Mouse (Mus musculus) layer of hippocampus, postnatal 25 days (tissue): ENCODE measurements around the gene Fam53a. TPM values are rescaled to one million over a fixed set of nuclear protein-coding genes. Genes with fewer than 3 reads are reported as not detected.

ENCODE experiments used
- DNase-seq, 2 experiments: peaks; one replicate each; pipeline ENCODE4 v3.0.0; 2022; ENCODE audit warnings: mixed read lengths in 2 of 2, low spot score in 1 of 2; ENCODE audit errors: extremely low spot score in 1 of 2
- total RNA-seq, 2 experiments: library from RNA; stranded (reverse); gene quantifications; 2 replicates each; pipeline ENCODE4 v1.2.3; 2021

Gene Fam53a
- 10 to 100 TPM; 25.5 to 25.7 TPM for total RNA-seq

GRCm38 (mm10) chr5:33629301-33629987 is at the start of gene Fam53a, which contains the start of gene Gm9903:
Fam53a (minus strand) TSS chr5:33629635.
Gm9903 (plus strand) TSS chr5:33629925.
- peak; percentile 100 for DNase-seq

- DNase-seq: no peak
Measured at GRCm38 (mm10) chr5:33678244-33678643, 48.8 kb upstream of the Fam53a start.

- peak in 1 of 2 experiments; percentile 80 for DNase-seq
Measured at GRCm38 (mm10) chr5:33675964-33676363, 46.5 kb upstream of the Fam53a start.

- no peak for DNase-seq
Measured at GRCm38 (mm10) chr5:33674439-33674838, 45.0 kb upstream of the Fam53a start.

GRCm38 (mm10) chr5:33671659-33672058 is 42.2 kb upstream of the Fam53a start:
- no peak for DNase-seq

- DNase-seq: no peak
Measured at GRCm38 (mm10) chr5:33668223-33668622, 38.8 kb upstream of the Fam53a start.

GRCm38 (mm10) chr5:33658664-33659050 is 29.2 kb upstream of the Fam53a start:
- no peak for DNase-seq

GRCm38 (mm10) chr5:33657787-33658663 is 28.6 kb upstream of the Fam53a start, which contains the start of the genes Tacc3 and Tmem129:
Tacc3 (plus strand) TSS chr5:33658128.
Tmem129 (minus strand) TSS chr5:33658416.
- DNase-seq: peak; percentile 82 to 96

- peak in 1 of 2 experiments; percentile 10 for DNase-seq
Measured at GRCm38 (mm10) chr5:33657251-33657786, 27.9 kb upstream of the Fam53a start.

GRCm38 (mm10) chr5:33656739-33657138 is 27.3 kb upstream of the Fam53a start:
- DNase-seq: no peak

GRCm38 (mm10) chr5:33655251-33655840 is 25.9 kb upstream of the Fam53a start:
- no peak for DNase-seq

GRCm38 (mm10) chr5:33654424-33654823 is 25.0 kb upstream of the Fam53a start:
- no peak for DNase-seq

- no peak for DNase-seq
Measured at GRCm38 (mm10) chr5:33652783-33653173, 23.3 kb upstream of the Fam53a start.

- DNase-seq: peak; percentile 81 to 97
Measured at GRCm38 (mm10) chr5:33651921-33652782, 22.7 kb upstream of the Fam53a start, which contains the start of gene Slbp. Slbp (minus strand) TSS chr5:33652574.

- DNase-seq: no peak
Measured at GRCm38 (mm10) chr5:33651541-33651920, 22.1 kb upstream of the Fam53a start.

- DNase-seq: no peak
Measured at GRCm38 (mm10) chr5:33651017-33651416, 21.6 kb upstream of the Fam53a start.

- peak; percentile 20 to 33 for DNase-seq
Measured at GRCm38 (mm10) chr5:33640652-33641051, 11.2 kb upstream of the Fam53a start.

GRCm38 (mm10) chr5:33638826-33639225 is 9.4 kb upstream of the Fam53a start:
- no peak for DNase-seq

GRCm38 (mm10) chr5:33637606-33638350 is 8.3 kb upstream of the Fam53a start:
- DNase-seq: no peak
